Mouse (Mus musculus): ENCODE data around the gene Srpk2. TPM values are rescaled to one million over a fixed set of nuclear protein-coding genes. Genes with fewer than 3 reads are reported as not detected.
A peak's percentile ranks its signal among the peaks of the same experiment; 100 is the strongest.
"Not testable (repeated sequence)": the region's sequence is repeated elsewhere in the genome, so short reads cannot be mapped to it uniquely, and the experiment has no call there.

Srpk2 gene
- polyA plus RNA-seq, 1 experiment, result 0.02 TPM

- H3K9me3 ChIP-seq (ENCODE audit: control insufficient read depth, low read length), result peaks cover 16% of the 10 kb centered on the region
- no peaks in the 10 kb centered on the region for H3K27me3 ChIP-seq (ENCODE audit: control insufficient read depth)
- peaks cover 18% of the 10 kb centered on the region for H3K36me3 ChIP-seq (ENCODE audit: control insufficient read depth)
- peaks cover 17% of the 10 kb centered on the region for H3K4me1 ChIP-seq (ENCODE audit: control insufficient read depth)
- peak overlapping the region; percentile 26 for H3K4me3 ChIP-seq (replicated peaks)
- TF ChIP-seq GATA1 (IDR thresholded peaks at IDR 0.05; ENCODE audit: low read length), result no peak
- TF ChIP-seq TAL1 (IDR thresholded peaks at IDR 0.05; ENCODE audit: low read length), result no peak
These were observed 26.8 kb upstream of the Srpk2 start for GRCm38 (mm10) chr5:23711244-23711643.

GRCm38 (mm10) chr5:23709661-23710060 is 25.2 kb upstream of the Srpk2 start:
- Histone ChIP-seq H3K4me1 (ENCODE audit: control insufficient read depth) (peaks cover 17% of the 10 kb centered on the region), H3K36me3 (ENCODE audit: control insufficient read depth) (peaks cover 19% of the 10 kb centered on the region), H3K27me3 (ENCODE audit: control insufficient read depth) (no peaks in the 10 kb centered on the region), H3K4me3 (replicated peaks) (no peak overlapping the region), H3K9me3 (ENCODE audit: control insufficient read depth, low read length) (peaks cover 16% of the 10 kb centered on the region)
- TF ChIP-seq GATA1 (IDR thresholded peaks at IDR 0.05; ENCODE audit: low read length), result no peak
- TF ChIP-seq TAL1 (IDR thresholded peaks at IDR 0.05; ENCODE audit: low read length), result no peak

DNA sequence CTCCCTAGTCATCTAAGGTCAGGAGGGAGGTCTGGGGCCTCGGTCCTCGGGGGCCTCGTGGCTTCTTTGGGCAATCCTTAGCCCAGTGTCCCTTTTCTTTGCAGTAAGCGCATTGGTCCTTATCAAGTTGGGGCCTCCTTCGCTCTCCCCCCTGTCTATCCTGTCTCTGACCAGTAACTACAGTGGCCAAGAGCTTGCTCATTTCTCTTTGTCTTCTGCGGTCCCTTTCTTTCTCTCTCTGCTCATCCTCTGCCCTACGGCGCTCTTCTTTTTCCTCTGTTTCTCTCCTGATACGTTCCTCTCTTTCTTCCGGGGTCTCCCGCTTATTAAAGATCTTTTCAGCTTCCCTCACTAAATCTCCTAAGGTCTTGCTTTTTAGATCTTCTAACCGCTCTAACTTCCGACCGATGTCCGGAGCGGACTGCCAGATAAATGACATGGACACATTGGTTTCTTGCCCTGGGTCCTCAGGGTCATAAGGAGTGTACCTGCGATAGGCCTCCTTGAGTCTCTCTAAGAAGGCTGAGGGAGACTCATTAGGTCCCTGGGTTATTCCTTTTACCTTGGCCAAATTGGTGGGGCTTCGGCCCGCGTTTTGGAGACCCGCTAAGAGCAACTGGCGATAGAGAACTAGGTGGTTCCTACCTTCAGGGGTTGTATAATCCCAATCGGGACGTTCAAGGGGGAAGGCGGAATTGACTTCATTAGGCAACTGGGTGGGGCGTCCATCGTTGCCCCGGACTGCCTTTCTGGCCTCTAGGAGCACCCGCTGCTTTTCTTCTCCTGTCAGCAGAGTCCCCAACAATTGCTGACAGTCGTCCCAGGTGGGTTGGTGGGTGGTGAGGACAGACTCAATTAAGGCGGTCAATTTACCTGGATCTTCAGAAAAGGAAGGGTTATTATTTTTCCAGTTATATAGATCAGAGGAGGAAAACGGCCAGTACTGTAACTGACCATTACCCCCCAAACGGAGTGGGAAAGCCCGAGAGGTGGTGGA is 22.5 kb upstream of the Srpk2 start:
- H3K4me3 ChIP-seq (replicated peaks); H3K4me1 ChIP-seq (ENCODE audit: control insufficient read depth); H3K27me3 ChIP-seq (ENCODE audit: control insufficient read depth): not testable (repeated sequence)
- peaks cover 30% of the 10 kb centered on the region for H3K9me3 ChIP-seq (ENCODE audit: control insufficient read depth, low read length)
- H3K36me3 ChIP-seq (ENCODE audit: control insufficient read depth), result peaks cover 34% of the 10 kb centered on the region

DNA sequence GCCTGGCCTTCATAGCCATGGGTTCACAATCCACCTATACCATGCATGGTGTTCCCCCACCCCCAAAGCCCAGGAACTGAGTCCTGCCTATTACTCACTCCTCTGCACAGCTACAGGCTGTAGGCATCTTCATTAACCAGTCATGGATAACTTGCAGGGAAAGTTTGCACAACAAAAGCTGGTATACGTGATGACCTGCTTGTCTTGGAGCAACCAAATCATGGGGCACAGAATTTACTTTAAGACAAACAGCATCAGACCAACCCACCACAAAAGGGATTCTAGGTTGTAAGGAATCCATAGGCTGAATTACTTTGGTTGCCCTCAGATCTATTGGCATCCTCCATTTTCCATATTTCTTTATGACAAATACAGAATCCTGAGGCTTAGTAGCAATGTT is 13.0 kb upstream of the Srpk2 start:
- TF ChIP-seq TAL1 (IDR thresholded peaks at IDR 0.05; ENCODE audit: low read length) (no peak), GATA1 (IDR thresholded peaks at IDR 0.05; ENCODE audit: low read length) (no peak)

DNA sequence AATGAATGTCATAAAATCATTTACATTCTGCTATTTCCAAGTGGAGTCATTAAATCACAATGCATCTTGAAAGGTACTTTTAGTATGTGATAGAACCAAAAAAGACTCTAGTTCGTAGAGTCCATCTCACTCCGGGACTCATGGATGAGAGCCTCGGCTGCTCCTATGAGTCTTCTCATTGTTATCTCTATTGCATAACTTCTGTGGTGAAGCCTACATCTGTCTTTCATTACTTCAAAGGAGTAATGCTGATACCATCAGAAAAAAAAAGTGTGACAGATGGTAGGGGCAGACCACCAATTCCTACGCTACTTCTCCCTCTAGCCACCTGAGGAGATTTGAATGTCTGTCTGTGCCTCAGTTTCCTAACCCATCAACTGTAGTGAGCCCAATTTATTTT is 986 bp downstream of the Srpk2 start:
- no peak overlapping the region for H3K4me3 ChIP-seq (replicated peaks)

More for the DNA sequence above, 13.0 kb upstream of the Srpk2 start:
- Histone ChIP-seq H3K4me3 (replicated peaks) (no peak overlapping the region), H3K9me3 (ENCODE audit: control insufficient read depth, low read length) (peaks cover 20% of the 10 kb centered on the region), H3K27me3 (ENCODE audit: control insufficient read depth) (no peaks in the 10 kb centered on the region), H3K36me3 (ENCODE audit: control insufficient read depth) (peaks cover 27% of the 10 kb centered on the region), H3K4me1 (ENCODE audit: control insufficient read depth) (no peaks in the 10 kb centered on the region)

GRCm38 (mm10) chr5:23679006-23679405 is 5.4 kb downstream of the Srpk2 start:
- Histone ChIP-seq H3K4me3 (replicated peaks) (no peak overlapping the region), H3K4me1 (ENCODE audit: control insufficient read depth) (peaks cover 13% of the 10 kb centered on the region), H3K36me3 (ENCODE audit: control insufficient read depth) (no peaks in the 10 kb centered on the region), H3K27me3 (ENCODE audit: control insufficient read depth) (peaks cover 44% of the 10 kb centered on the region), H3K9me3 (ENCODE audit: control insufficient read depth, low read length) (no peaks in the 10 kb centered on the region)
- no peak for TF ChIP-seq GATA1 (IDR thresholded peaks at IDR 0.05; ENCODE audit: low read length)
- TF ChIP-seq TAL1 (IDR thresholded peaks at IDR 0.05; ENCODE audit: low read length), result no peak

More for the DNA sequence above, 986 bp downstream of the Srpk2 start:
- no peak for TF ChIP-seq TAL1 (IDR thresholded peaks at IDR 0.05; ENCODE audit: low read length)
- no peak for TF ChIP-seq GATA1 (IDR thresholded peaks at IDR 0.05; ENCODE audit: low read length)
- no peaks in the 10 kb centered on the region for H3K36me3 ChIP-seq (ENCODE audit: control insufficient read depth)
- H3K9me3 ChIP-seq (ENCODE audit: control insufficient read depth, low read length), result no peaks in the 10 kb centered on the region
- no peaks in the 10 kb centered on the region for H3K4me1 ChIP-seq (ENCODE audit: control insufficient read depth)
- H3K27me3 ChIP-seq (ENCODE audit: control insufficient read depth), result 0 out of 2 replicates have a peak, but pooled peaks cover 3% of the 10 kb centered on the region

DNA sequence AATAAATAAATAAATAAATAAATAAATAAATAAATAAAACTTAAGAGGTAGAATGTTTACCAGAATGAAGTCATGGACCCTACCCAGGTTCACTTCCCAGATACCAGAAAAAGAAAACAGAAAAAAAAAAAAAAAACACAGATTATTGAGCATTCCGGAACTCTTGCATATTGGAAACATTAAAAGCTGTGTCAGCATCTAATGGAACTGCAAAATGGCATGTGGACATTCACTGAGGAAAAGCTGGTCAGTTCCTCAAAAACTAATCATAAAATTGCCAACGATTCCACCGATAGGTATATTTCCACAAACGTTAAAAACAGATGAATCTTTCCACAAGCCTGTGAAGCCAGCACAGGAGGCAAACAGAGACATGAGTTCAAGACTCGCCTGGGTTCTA is 6.5 kb downstream of the Srpk2 start:
- Histone ChIP-seq H3K4me1 (ENCODE audit: control insufficient read depth) (peaks cover 13% of the 10 kb centered on the region), H3K9me3 (ENCODE audit: control insufficient read depth, low read length) (no peaks in the 10 kb centered on the region), H3K27me3 (ENCODE audit: control insufficient read depth) (peaks cover 55% of the 10 kb centered on the region), H3K4me3 (replicated peaks) (no peak overlapping the region), H3K36me3 (ENCODE audit: control insufficient read depth) (no peaks in the 10 kb centered on the region)
- no peak for TF ChIP-seq GATA1 (IDR thresholded peaks at IDR 0.05; ENCODE audit: low read length)
- no peak for TF ChIP-seq TAL1 (IDR thresholded peaks at IDR 0.05; ENCODE audit: low read length)

DNA sequence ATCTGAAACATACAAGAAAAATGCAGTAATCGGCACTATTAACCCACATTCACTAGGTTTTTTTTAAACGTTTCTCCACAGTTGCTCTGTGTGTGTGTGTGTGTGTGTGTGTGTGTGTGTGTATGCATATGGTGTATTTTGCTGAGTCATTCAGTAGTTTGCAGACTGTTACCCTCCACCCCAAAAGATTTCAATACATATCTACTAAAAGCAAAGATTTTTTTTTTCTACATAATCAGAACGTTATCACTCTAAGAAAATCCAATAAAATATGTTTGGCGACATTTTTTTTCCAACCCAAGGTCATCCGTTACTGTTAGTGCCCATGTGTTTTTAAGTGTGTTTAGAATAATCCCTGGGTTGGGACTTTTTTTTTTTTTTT is 7.4 kb downstream of the Srpk2 start:
- H3K4me3 ChIP-seq (replicated peaks), result no peak overlapping the region
- peaks cover 13% of the 10 kb centered on the region for H3K4me1 ChIP-seq (ENCODE audit: control insufficient read depth)
- peaks cover 56% of the 10 kb centered on the region for H3K27me3 ChIP-seq (ENCODE audit: control insufficient read depth)
- no peaks in the 10 kb centered on the region for H3K9me3 ChIP-seq (ENCODE audit: control insufficient read depth, low read length)
- TF ChIP-seq TAL1 (IDR thresholded peaks at IDR 0.05; ENCODE audit: low read length) (no peak), GATA1 (IDR thresholded peaks at IDR 0.05; ENCODE audit: low read length) (no peak)
- H3K36me3 ChIP-seq (ENCODE audit: control insufficient read depth), result no peaks in the 10 kb centered on the region

GRCm38 (mm10) chr5:23676156-23677071 is 8.0 kb downstream of the Srpk2 start:
- H3K4me1 ChIP-seq (ENCODE audit: control insufficient read depth), result peaks cover 13% of the 10 kb centered on the region
- H3K36me3 ChIP-seq (ENCODE audit: control insufficient read depth), result no peaks in the 10 kb centered on the region
- peaks cover 56% of the 10 kb centered on the region for H3K27me3 ChIP-seq (ENCODE audit: control insufficient read depth)
- H3K4me3 ChIP-seq (replicated peaks), result peak overlapping the region; percentile 64
- TF ChIP-seq GATA1 (IDR thresholded peaks at IDR 0.05; ENCODE audit: low read length), result no peak
- TF ChIP-seq TAL1 (IDR thresholded peaks at IDR 0.05; ENCODE audit: low read length), result no peak
- no peaks in the 10 kb centered on the region for H3K9me3 ChIP-seq (ENCODE audit: control insufficient read depth, low read length)
